Mouse (Mus musculus) neural tube, embryonic 11.5 days (tissue): ENCODE data around the gene Ngp. TPM values are rescaled to one million over a fixed set of nuclear protein-coding genes. Genes with fewer than 3 reads are reported as not detected.

Source experiments
- ATAC-seq: fragments of 200-750 bp; cut with Nextera tagmentation; 2 replicates; pipeline ENCODE4 v1.8.0; 2017; ENCODE audit warnings: moderate number of reproducible peaks, mild to moderate bottlenecking, moderate TSS enrichment, moderate library complexity; ENCODE audit not compliant: insufficient read depth, low FRiP score, low TSS enrichment
- DNase-seq: peaks from one replicate; pipeline ENCODE4 v3.0.0-alpha.2; 2015; ENCODE audit warnings: low spot score
- H3K27ac ChIP-seq: fragments of 300-500 bp; sonication (generic); 2 replicates; pipeline ENCODE4 v1.5.1; 2014; ENCODE audit warnings: low read depth, mild to moderate bottlenecking, low read length
- H3K27me3 ChIP-seq: fragments of 300-500 bp; sonication (generic); 2 replicates; pipeline ENCODE4 v1.6.1; 2014; ENCODE audit warnings: mild to moderate bottlenecking, low read length, mixed read lengths; ENCODE audit not compliant: control insufficient read depth, insufficient read depth
- H3K36me3 ChIP-seq: fragments of 300-500 bp; sonication (generic); 2 replicates; pipeline ENCODE4 v1.6.1; 2014; ENCODE audit warnings: mild to moderate bottlenecking, low read length, moderate library complexity, mixed read lengths; ENCODE audit not compliant: control insufficient read depth, insufficient read depth
- H3K4me1 ChIP-seq: fragments of 300-500 bp; sonication (generic); 2 replicates; pipeline ENCODE4 v1.6.1; 2014; ENCODE audit warnings: low read length, mixed read lengths; ENCODE audit not compliant: control insufficient read depth, insufficient read depth
- H3K4me2 ChIP-seq: fragments of 300-500 bp; sonication (generic); 2 replicates; pipeline ENCODE4 v1.6.1; 2014; ENCODE audit warnings: low read depth, mild to moderate bottlenecking, moderate library complexity
- H3K4me3 ChIP-seq: fragments of 300-500 bp; sonication (generic); 2 replicates; pipeline ENCODE4 v1.5.1; 2014; ENCODE audit warnings: low read depth, low read length
- H3K9ac ChIP-seq: fragments of 300-500 bp; sonication (generic); 2 replicates; pipeline ENCODE4 v1.6.1; 2014; ENCODE audit warnings: mild to moderate bottlenecking, low read length
- H3K9me3 ChIP-seq: fragments of 300-500 bp; sonication (generic); 2 replicates; pipeline ENCODE4 v1.6.1; 2016; ENCODE audit warnings: low read length; ENCODE audit not compliant: control insufficient read depth
- WGBS: fragments of 180-500 bp; shearing (Covaris S2); extraction: QIAGEN DNeasy Blood & Tissue Kit; methylation state at CpG from one replicate; pipeline ENCODE4 v1.1.7; 2014; 5-methylcytosine and 5-hydroxymethylcytosine counted together
- polyA plus RNA-seq: library from polyadenylated mRNA; unstranded; fragments of >200 nt; fragmentation: Nextera tagmentation; extraction: Ambion mirVana; gene quantifications from 2 replicates; pipeline ENCODE4 v1.2.1, GENCODE M21; 2014

The Ngp gene
- polyA plus RNA-seq, 1 experiment from 2014 or later: 0.88 TPM

DNA sequence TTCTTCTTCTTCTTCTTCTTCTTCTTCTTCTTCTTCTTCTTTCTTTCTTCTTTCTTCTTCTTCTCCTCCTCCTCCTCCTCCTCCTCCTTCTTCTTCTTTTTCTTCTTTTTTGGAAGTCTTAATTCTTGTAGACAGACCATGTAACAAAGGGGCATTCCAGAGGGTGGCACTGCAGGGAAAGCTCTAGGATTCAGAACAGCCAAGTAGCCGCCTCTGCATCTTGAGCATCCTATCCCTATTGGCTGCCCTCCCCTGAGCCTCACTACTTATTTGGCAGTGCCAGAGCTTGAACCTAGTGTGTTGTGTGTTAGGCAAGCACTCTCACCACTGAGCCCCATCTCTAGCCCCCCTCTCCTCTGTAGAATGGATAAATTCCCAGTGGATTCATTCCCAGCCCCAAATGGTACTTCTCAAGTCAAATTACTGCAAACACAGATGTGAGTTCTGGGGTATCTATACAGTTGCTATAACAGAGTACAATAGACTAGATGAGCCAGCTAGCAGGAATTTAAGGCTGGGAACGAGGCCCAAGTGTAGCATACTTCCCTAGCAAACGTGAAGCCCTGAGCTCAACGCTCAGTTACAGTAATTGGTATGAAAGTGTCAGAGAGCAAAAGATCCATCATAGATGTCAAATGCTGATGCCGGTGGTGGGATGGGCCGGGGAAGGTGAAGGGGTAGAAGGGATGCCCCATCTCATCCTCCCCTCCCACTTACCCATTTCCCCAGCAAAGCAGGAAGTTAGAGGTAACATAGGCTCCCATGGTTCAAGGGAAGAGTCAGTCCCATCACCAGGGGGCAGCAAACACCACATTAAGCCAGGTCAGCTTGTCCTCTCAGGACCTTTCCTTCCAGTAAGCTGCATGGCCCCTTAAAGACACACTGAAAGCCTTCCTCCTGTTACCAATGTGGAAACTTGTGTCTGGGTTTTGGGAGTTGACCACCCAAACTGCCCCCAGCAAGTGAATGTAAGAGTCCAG, 8.3 kb upstream of the Ngp start:
- Histone ChIP-seq H3K9me3 (no peaks in the 10 kb centered on the region), H3K4me1 (peaks cover 5% of the 10 kb centered on the region), H3K27me3 (no peaks in the 10 kb centered on the region), H3K4me3 (no peak overlapping the region), H3K36me3 (no peaks in the 10 kb centered on the region), H3K4me2 (no peak overlapping the region), H3K27ac (no peak overlapping the region), H3K9ac (no peak overlapping the region)
- WGBS: 43% methylated on average over 6 of the region's 6 CpGs
- ATAC-seq (no peak), DNase-seq (peak; percentile 81)

DNA sequence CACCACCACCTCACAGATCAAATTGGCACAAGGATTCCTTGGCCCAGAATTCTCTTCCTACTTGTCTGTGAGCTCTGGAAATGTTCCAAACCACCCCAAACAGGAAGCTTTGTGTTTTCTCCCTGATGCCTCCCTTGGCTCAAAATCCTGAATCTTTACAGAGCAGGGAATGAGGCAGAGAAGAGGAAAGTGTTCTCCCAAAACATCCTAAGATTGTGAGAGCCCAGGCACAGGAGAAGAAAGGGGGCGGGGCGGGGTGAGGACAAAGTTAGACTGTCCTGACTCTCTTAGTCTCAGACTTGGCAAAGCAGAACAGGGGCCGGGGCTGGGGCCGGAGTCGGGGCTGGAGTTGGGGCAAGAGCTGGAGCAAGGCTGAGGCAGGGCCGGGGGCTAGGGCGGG, 6.6 kb upstream of the Ngp start:
- Histone ChIP-seq H3K27me3 (no peaks in the 10 kb centered on the region), H3K4me3 (no peak overlapping the region), H3K27ac (no peak overlapping the region), H3K9me3 (no peaks in the 10 kb centered on the region), H3K4me1 (no peaks in the 10 kb centered on the region; the same call in 1 of the 2 replicates), H3K9ac (no peak overlapping the region), H3K4me2 (no peak overlapping the region), H3K36me3 (no peaks in the 10 kb centered on the region)
- DNase-seq (no peak), ATAC-seq (no peak)
- WGBS: 71% methylated on average over 6 of the region's 7 CpGs

DNA sequence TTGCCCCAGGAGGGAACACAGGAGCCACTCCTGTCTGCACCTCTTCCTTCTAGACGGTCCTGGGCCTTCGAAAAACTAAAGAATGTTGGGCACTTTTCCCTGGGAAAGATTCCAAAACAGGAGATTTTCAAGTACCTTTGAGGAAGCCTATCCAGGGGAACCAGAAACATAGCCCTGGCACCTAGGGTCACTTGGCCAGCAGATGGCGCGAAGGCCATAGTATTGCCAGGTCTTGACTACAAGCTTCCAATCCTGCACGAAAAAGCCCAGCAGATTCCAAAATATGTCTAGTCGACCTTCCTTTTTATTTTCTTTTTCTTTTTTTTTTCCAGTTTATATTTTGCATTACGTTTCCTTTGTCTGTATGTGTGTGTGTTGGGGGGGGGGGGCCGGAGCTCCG, 5.8 kb upstream of the Ngp start:
- no peak for ATAC-seq
- Histone ChIP-seq H3K9ac (no peak overlapping the region), H3K4me1 (no peaks in the 10 kb centered on the region; the same call in 1 of the 2 replicates), H3K4me3 (no peak overlapping the region), H3K9me3 (no peaks in the 10 kb centered on the region), H3K4me2 (no peak overlapping the region), H3K27ac (no peak overlapping the region), H3K36me3 (no peaks in the 10 kb centered on the region), H3K27me3 (no peaks in the 10 kb centered on the region)
- WGBS: 59% methylated on average over 9 of the region's 9 CpGs
- DNase-seq: peak; percentile 52

DNA sequence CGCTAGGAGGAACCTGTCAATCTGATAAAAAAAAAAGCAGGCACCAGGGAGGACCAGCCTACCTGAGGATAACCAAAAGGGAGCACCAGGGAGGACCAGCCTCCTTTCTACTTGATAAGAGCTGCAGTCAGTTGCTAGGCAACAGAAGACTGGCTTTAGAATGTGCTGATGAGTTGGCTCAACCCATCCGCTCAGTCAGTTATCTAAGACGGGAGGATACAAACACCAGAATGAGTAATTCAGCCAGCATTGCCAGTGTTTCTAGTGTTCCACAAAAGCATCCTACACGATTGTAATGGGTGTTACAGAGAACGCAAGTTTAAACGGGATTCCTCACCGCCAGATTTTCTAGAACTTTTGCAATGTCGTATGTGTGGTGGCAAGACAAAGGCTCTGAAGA, 11.7 kb downstream of the Ngp start:
- Histone ChIP-seq H3K27me3 (no peaks in the 10 kb centered on the region), H3K36me3 (peaks cover 5% of the 10 kb centered on the region; the same call in 1 of the 2 replicates), H3K4me1 (no peaks in the 10 kb centered on the region), H3K4me2 (no peak overlapping the region), H3K4me3 (no peak overlapping the region), H3K9me3 (no peaks in the 10 kb centered on the region), H3K9ac (no peak overlapping the region), H3K27ac (no peak overlapping the region)
- 79% methylated on average over 8 of the region's 8 CpGs for WGBS
- ATAC-seq (no peak), DNase-seq (no peak)

DNA sequence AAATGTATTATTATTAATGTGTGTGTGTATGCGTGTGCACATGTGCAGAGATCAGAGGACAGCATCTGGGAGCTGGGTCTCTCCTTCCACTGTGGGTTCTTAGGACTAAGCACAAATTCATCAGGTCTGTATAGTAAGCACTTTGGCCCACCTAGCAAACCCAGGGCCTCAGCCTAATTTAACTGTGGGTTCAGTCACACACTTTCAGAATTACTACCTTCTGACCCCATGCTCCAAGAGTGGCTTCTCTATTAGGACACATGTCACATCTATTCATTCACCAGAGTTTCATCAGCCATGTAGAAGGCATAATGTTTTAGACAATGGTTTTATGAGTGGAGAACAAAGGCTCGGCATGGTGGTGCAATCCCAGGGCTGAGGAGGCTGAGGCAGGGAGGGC, 13.5 kb downstream of the Ngp start:
- no peak for DNase-seq

DNA sequence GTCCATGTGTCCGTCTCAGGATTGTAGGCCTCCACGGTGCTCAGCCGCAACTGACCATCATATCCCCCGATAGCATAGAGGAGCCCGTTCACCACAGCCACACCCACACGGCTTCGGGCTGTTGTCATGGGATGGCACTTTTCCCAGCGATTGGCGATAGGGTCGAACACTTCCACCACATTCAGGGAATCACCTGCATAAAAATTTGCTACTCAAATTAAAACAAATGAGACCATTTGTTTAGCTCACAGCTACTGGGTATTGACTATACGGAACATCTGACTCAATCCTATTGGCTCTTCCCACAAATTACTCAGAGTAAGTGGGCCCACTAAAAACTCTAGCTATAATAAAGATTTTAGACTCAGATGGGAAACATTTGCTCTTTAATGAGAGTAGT, 16.5 kb downstream of the Ngp start:
- DNase-seq: no peak
- Histone ChIP-seq H3K36me3 (no peaks in the 10 kb centered on the region), H3K9me3 (no peaks in the 10 kb centered on the region), H3K27ac (no peak overlapping the region), H3K4me3 (no peak overlapping the region), H3K4me2 (no peak overlapping the region), H3K27me3 (no peaks in the 10 kb centered on the region), H3K4me1 (no peaks in the 10 kb centered on the region), H3K9ac (no peak overlapping the region)
- 96% methylated on average over 11 of the region's 11 CpGs for WGBS
- no peak for ATAC-seq

More for the DNA sequence above, 13.5 kb downstream of the Ngp start:
- Histone ChIP-seq H3K27me3 (no peaks in the 10 kb centered on the region), H3K27ac (no peak overlapping the region), H3K36me3 (peaks cover 5% of the 10 kb centered on the region; the same call in 1 of the 2 replicates), H3K9me3 (no peaks in the 10 kb centered on the region), H3K4me1 (no peaks in the 10 kb centered on the region), H3K9ac (no peak overlapping the region), H3K4me3 (no peak overlapping the region), H3K4me2 (no peak overlapping the region)
- ATAC-seq: no peak
- WGBS: 96% methylated on average over 2 of the region's 2 CpGs

DNA sequence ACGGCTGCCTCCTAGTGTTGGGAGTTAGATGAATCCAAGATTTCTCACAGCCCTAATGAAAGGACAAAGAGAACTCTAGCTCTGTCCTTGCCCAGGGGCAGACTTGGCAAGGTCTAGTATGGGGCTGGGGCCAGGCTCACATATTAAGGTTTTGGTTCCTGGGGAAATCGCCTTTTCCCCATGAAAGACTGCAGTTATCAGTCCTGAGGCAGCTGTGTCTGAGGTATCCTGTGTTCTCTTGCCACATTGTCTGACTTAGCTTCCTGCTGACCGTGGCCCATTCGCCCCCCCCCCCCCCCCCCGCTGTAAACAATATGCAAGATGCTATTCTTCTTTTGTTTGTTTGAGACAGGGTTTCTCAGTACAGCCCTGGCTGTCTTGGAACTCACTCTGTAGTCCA, 20.5 kb downstream of the Ngp start:
- no peak overlapping the region for H3K9ac ChIP-seq
- H3K9me3 ChIP-seq: no peaks in the 10 kb centered on the region
- no peak overlapping the region for H3K4me3 ChIP-seq
- H3K27ac ChIP-seq: no peak overlapping the region
- ATAC-seq (no peak), DNase-seq (no peak)
- no peaks in the 10 kb centered on the region for H3K36me3 ChIP-seq
- H3K27me3 ChIP-seq: no peaks in the 10 kb centered on the region
- H3K4me2 ChIP-seq: no peak overlapping the region
- 71% methylated on average over 4 of the region's 5 CpGs for WGBS
- no peaks in the 10 kb centered on the region for H3K4me1 ChIP-seq

DNA sequence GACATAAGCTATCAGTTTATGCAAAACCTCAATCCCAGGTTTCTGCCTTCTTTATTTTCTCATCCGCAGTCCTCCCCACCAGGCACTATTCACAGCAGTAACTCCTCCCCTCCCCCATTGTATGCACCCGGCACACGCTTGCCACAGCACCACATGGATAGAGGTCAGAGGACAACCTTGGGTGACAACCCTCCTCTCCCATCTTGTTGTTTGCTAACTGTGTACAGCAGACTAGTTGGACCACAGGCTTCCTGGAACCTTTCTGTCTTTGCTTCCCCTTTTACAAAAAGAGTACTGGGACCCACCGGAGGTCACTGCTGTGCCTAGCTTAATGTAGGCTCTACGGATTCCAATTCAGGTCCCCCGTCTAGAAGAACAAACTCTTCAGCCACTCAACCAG, 21.0 kb downstream of the Ngp start:
- Histone ChIP-seq H3K36me3 (no peaks in the 10 kb centered on the region), H3K9ac (no peak overlapping the region), H3K27ac (no peak overlapping the region), H3K27me3 (no peaks in the 10 kb centered on the region), H3K4me3 (no peak overlapping the region), H3K4me2 (no peak overlapping the region), H3K4me1 (no peaks in the 10 kb centered on the region), H3K9me3 (no peaks in the 10 kb centered on the region)
- 86% methylated on average over 6 of the region's 6 CpGs for WGBS
- ATAC-seq (no peak), DNase-seq (no peak)

DNA sequence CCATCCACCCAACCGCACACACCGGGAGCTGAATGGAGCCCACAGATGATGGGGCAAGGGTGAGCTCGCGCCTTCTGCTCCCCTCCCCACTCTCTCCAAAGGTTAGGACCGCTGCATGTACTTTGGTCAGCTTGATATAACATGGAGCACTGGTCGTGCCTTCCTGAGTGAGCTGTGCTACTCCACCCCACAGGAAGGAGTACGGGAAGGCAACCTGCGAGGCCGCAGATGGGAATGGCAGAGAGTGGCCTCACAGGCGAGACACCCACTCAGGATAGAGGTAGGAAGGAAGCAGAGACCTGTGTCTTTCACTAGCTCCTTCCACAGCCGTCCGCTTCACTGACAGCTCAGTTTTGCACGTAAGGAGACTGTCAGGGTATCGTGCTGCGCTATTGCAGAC, 28.8 kb downstream of the Ngp start:
- WGBS: 87% methylated on average over 15 of the region's 15 CpGs
- Histone ChIP-seq H3K4me3 (no peak overlapping the region), H3K36me3 (no peaks in the 10 kb centered on the region), H3K9me3 (no peaks in the 10 kb centered on the region), H3K27ac (no peak overlapping the region), H3K4me2 (no peak overlapping the region), H3K9ac (no peak overlapping the region), H3K4me1 (no peaks in the 10 kb centered on the region), H3K27me3 (no peaks in the 10 kb centered on the region)
- no peak for ATAC-seq
- no peak for DNase-seq
